Comparison of ENCODE assay signal across 10 mouse cellular contexts in genomic region chr1:180863606-180864005, GRCm38 (mm10). TPM values are rescaled to one million over a fixed set of nuclear protein-coding genes. Genes with fewer than 3 reads are reported as not detected.
DNase-seq lines count a peak whose midpoint lies in the region; ATAC-seq and TF ChIP-seq lines count a peak whose summit lies in the region.
"Had no signal": no experiment of that assay in that cellular context is flagged by ENCODE, and none has a peak within 500 bp of the region (broad histone marks: within the 10 kb centered on the region; RNA-seq: fewer than 3 reads in every experiment).

No protein-coding gene starts in this region.

- H3K4me3 ChIP-seq in layer of hippocampus, adult 2 months: no peak overlapping the region
- no peak overlapping the region for H3K4me3 ChIP-seq in G1E (ENCODE audit: low read depth, low read length)
- H3K4me3 ChIP-seq: midbrain, embryonic 12.5 days had no signal

- 0 out of 2 replicates have a peak, but pooled peaks have one; percentile 28 for ATAC-seq in G1E (ENCODE audit: extremely low read depth, insufficient number of reproducible peaks, low FRiP score, poor library complexity, severe bottlenecking)
- peak; percentile 87 for ATAC-seq in erythroblast, adult 5-6 weeks (replicated peaks; ENCODE audit: low FRiP score, poor library complexity, severe bottlenecking)

- no peaks in the 10 kb centered on the region for H3K27me3 ChIP-seq in G1E (ENCODE audit: insufficient read depth, low read length)
- H3K27me3 ChIP-seq: midbrain, embryonic 12.5 days had no signal

- H3K9me3 ChIP-seq in G1E (replicated peaks): no peaks in the 10 kb centered on the region
- H3K9me3 ChIP-seq: midbrain, embryonic 12.5 days had no signal

- DNase-seq in adrenal gland, postnatal 14 days: peak; percentile 39
- no peak for DNase-seq in adrenal gland, adult 2 months
- DNase-seq in layer of hippocampus, adult 2 months (ENCODE audit: low spot score in 2 of 2): peak; percentile 15 to 42
- no peak for DNase-seq in layer of hippocampus, postnatal 25 days (ENCODE audit: extremely low spot score in 1 of 2, low spot score in 1 of 2)
- DNase-seq in G1E (ENCODE audit: low spot score): peak; percentile 43
- DNase-seq in mesoderm, embryonic 11.5 days (ENCODE audit: low read depth, low spot score): peak; percentile 59
- DNase-seq in left cerebral cortex, adult 11 months (ENCODE audit: low spot score): no peak

- peaks cover 99% of the 10 kb centered on the region for H3K36me3 ChIP-seq in G1E (replicated peaks)

- peaks cover 35% of the 10 kb centered on the region for H3K4me1 ChIP-seq in G1E (ENCODE audit: insufficient read depth, low read depth, low read length)
- H3K4me1 ChIP-seq: midbrain, embryonic 12.5 days had no signal

- TF ChIP-seq CTCF in layer of hippocampus, adult 2 months (conservative IDR thresholded peaks at IDR 0.05): peak; percentile 92
- peak; percentile 62; the same call in 1 of the 2 replicates for TF ChIP-seq CTCF in G1E (IDR thresholded peaks at IDR 0.05; ENCODE audit: low read depth, low read length)

- H3K27ac ChIP-seq in layer of hippocampus, adult 2 months: no peak overlapping the region
- H3K27ac ChIP-seq: midbrain, embryonic 12.5 days had no signal

RNA-seq across cellular contexts. Expression of gene Sde2, which starts 12.7 kb away (rescaled TPM):
- total RNA-seq in adrenal gland, postnatal 14 days (2021): 22.2 and 22.6 TPM in 2 replicates
- total RNA-seq in adrenal gland, adult 2 months (2021): 10 to 100 TPM; 19.6 to 21.3 TPM
- polyA plus RNA-seq in adrenal gland, adult 2 months (2012; rRNA removed): 3.2 and 4.7 TPM in 2 replicates
- 10 to 100 TPM; 22.9 TPM for total RNA-seq in layer of hippocampus, adult 2 months (2021)
- 10 to 100 TPM; 20.6 to 23.4 TPM for total RNA-seq in layer of hippocampus, postnatal 25 days (2021)
- total RNA-seq in G1E (2014; fragmentation: Nextera tagmentation) (41.0 and 43.2 TPM in 2 replicates), G1E (2017) (52.6 and 72.2 TPM in 2 replicates)
- 37.2 and 51.6 TPM in 2 replicates for polyA plus RNA-seq in G1E (2012)
- 17.3 and 29.4 TPM in 2 replicates for total RNA-seq in erythroblast, adult 5-6 weeks (2015; ENCODE audit: low replicate concordance)
- 34.7 and 53.5 TPM in 2 replicates for total RNA-seq in erythroblast, adult 5-6 weeks (2017; ENCODE audit: low replicate concordance)

RNA-seq across cellular contexts. Expression of gene Lefty2, which starts 29.3 kb away (rescaled TPM):
- 0.30 TPM in 1 of 2 replicates, not detected in the other for total RNA-seq in adrenal gland, postnatal 14 days (2021)
- total RNA-seq in adrenal gland, adult 2 months (2021): under 1 TPM; 0.58 to 0.76 TPM
- polyA plus RNA-seq in adrenal gland, adult 2 months (2012; rRNA removed): 0.19 and 0.83 TPM in 2 replicates
- total RNA-seq in layer of hippocampus, adult 2 months (2021): 1 to 10 TPM; 1.4 to 2.0 TPM
- total RNA-seq in layer of hippocampus, postnatal 25 days (2021): 1 to 10 TPM; 3.0 to 4.2 TPM
- total RNA-seq in G1E (2014; fragmentation: Nextera tagmentation): not detected in 2 replicates
- 0.06 and 0.11 TPM in 2 replicates for total RNA-seq in G1E (2017)
- not detected in 2 replicates for polyA plus RNA-seq in G1E (2012)
- total RNA-seq in erythroblast, adult 5-6 weeks (2015; ENCODE audit: low replicate concordance): not detected in 2 replicates
- not detected in 2 replicates for total RNA-seq in erythroblast, adult 5-6 weeks (2017; ENCODE audit: low replicate concordance)
- polyA plus RNA-seq: heart, embryonic 14.5 days; midbrain, embryonic 12.5 days had no signal

RNA-seq across cellular contexts. Expression of gene Pycr2, which starts 40.5 kb away (rescaled TPM):
- total RNA-seq in adrenal gland, postnatal 14 days (2021): 29.9 and 38.0 TPM in 2 replicates
- total RNA-seq in adrenal gland, adult 2 months (2021): 10 to 100 TPM; 24.1 to 46.1 TPM
- 80.7 and 88.7 TPM in 2 replicates for polyA plus RNA-seq in adrenal gland, adult 2 months (2012; rRNA removed)
- 10 to 100 TPM; 42.9 to 44.9 TPM for total RNA-seq in layer of hippocampus, adult 2 months (2021)
- 10 to 100 TPM; 40.0 to 48.0 TPM for total RNA-seq in layer of hippocampus, postnatal 25 days (2021)
- 22.7 and 24.8 TPM in 2 replicates for total RNA-seq in G1E (2014; fragmentation: Nextera tagmentation)
- total RNA-seq in G1E (2017): 23.2 and 26.4 TPM in 2 replicates
- 122 and 154 TPM in 2 replicates for polyA plus RNA-seq in G1E (2012)
- total RNA-seq in erythroblast, adult 5-6 weeks (2015; ENCODE audit: low replicate concordance): 9.0 and 9.8 TPM in 2 replicates
- 5.8 and 7.0 TPM in 2 replicates for total RNA-seq in erythroblast, adult 5-6 weeks (2017; ENCODE audit: low replicate concordance)

RNA-seq across cellular contexts. Expression of gene H3f3a, which starts 49.9 kb away (rescaled TPM):
- 803 and 817 TPM in 2 replicates for total RNA-seq in adrenal gland, postnatal 14 days (2021)
- 100 to 1,000 TPM; 639 to 657 TPM for total RNA-seq in adrenal gland, adult 2 months (2021)
- 103 and 113 TPM in 2 replicates for polyA plus RNA-seq in adrenal gland, adult 2 months (2012; rRNA removed)
- total RNA-seq in layer of hippocampus, adult 2 months (2021): 100 to 1,000 TPM; 319 to 351 TPM
- total RNA-seq in layer of hippocampus, postnatal 25 days (2021): 100 to 1,000 TPM; 388 to 399 TPM
- total RNA-seq in G1E (2014; fragmentation: Nextera tagmentation): 1,182 and 1,327 TPM in 2 replicates
- total RNA-seq in G1E (2017): 2,511 and 3,138 TPM in 2 replicates
- 1,136 and 1,527 TPM in 2 replicates for polyA plus RNA-seq in G1E (2012)
- total RNA-seq in erythroblast, adult 5-6 weeks (2015; ENCODE audit: low replicate concordance): 966 and 1,002 TPM in 2 replicates
- total RNA-seq in erythroblast, adult 5-6 weeks (2017; ENCODE audit: low replicate concordance): 1,471 and 1,473 TPM in 2 replicates

Comparison
In these comparisons a context has a peak if more than half of its experiments do, and no peak if none do; other contexts are left out.
1. DNase-seq: peak in adrenal gland, postnatal 14 days (single experiment), layer of hippocampus, adult 2 months (2 of 2), G1E (single experiment) and mesoderm, embryonic 11.5 days (single experiment); none in adrenal gland, adult 2 months (single experiment), layer of hippocampus, postnatal 25 days (0 of 2) and left cerebral cortex, adult 11 months (single experiment).